9 mouse cellular contexts compared by ENCODE assay signal in genomic region chr9:31913739-31914591, GRCm38 (mm10). TPM values are rescaled to one million over a fixed set of nuclear protein-coding genes. Genes with fewer than 3 reads are reported as not detected.
DNase-seq lines count a peak whose midpoint lies in the region; ATAC-seq and TF ChIP-seq lines count a peak whose summit lies in the region.
"Had no signal": no experiment of that assay in that cellular context is flagged by ENCODE, and none has a peak within 500 bp of the region (broad histone marks: within the 10 kb centered on the region; RNA-seq: fewer than 3 reads in every experiment).

No protein-coding gene starts in this region.

- ATAC-seq in lung, embryonic 14.5 days (ENCODE audit: insufficient read depth): no peak
- 0 out of 2 replicates have a peak, but pooled peaks have one; percentile 26 for ATAC-seq in embryonic facial prominence, embryonic 12.5 days (ENCODE audit: insufficient number of reproducible peaks, insufficient read depth, low FRiP score, low TSS enrichment)
- peak; percentile 50; the same call in 1 of the 2 replicates for ATAC-seq in intestine, embryonic 14.5 days (replicated peaks; ENCODE audit: low FRiP score, low TSS enrichment, low read depth)
- ATAC-seq in megakaryocyte progenitor cell, adult 5-6 weeks (replicated peaks; ENCODE audit: poor library complexity): no peak

- H3K27me3 ChIP-seq in lung, embryonic 14.5 days (ENCODE audit: insufficient read depth, low read length): peaks cover 80% of the 10 kb centered on the region
- H3K27me3 ChIP-seq in embryonic facial prominence, embryonic 12.5 days: peaks cover 84% of the 10 kb centered on the region
- H3K27me3 ChIP-seq in intestine, embryonic 14.5 days (replicated peaks; ENCODE audit: control insufficient read depth, insufficient read depth, low read length): peaks cover 93% of the 10 kb centered on the region

- DNase-seq in lung, embryonic 14.5 days: peak; percentile 30
- DNase-seq in lung, postnatal 14 days: no peak
- peak; percentile 77 for DNase-seq in intestine, embryonic 14.5 days (ENCODE audit: low spot score)
- DNase-seq in neural tube, embryonic 10.5 days (ENCODE audit: extremely low spot score, low spot score): peak; percentile 68
- DNase-seq in layer of hippocampus, adult 9-10 months (ENCODE audit: low spot score): no peak
- no peak for DNase-seq in frontal cortex, postnatal 10 days (ENCODE audit: low spot score in 2 of 2)

- under 1% methylated on average over 54 of the region's 54 CpGs for WGBS in lung, embryonic 14.5 days
- WGBS in embryonic facial prominence, embryonic 12.5 days: under 1% methylated on average over 54 of the region's 54 CpGs
- under 1% methylated on average over 54 of the region's 54 CpGs for WGBS in intestine, embryonic 14.5 days

- 0 out of 2 replicates have a peak, but pooled peaks cover 7% of the 10 kb centered on the region for H3K4me1 ChIP-seq in lung, embryonic 14.5 days (ENCODE audit: insufficient read depth)
- peaks cover 19% of the 10 kb centered on the region for H3K4me1 ChIP-seq in embryonic facial prominence, embryonic 12.5 days
- H3K4me1 ChIP-seq in intestine, embryonic 14.5 days (replicated peaks; ENCODE audit: control insufficient read depth, insufficient read depth, low read length): 0 out of 2 replicates have a peak, but pooled peaks cover 4% of the 10 kb centered on the region

- peak overlapping the region; percentile 53 for H3K4me3 ChIP-seq in lung, embryonic 14.5 days (ENCODE audit: low read depth, low read length)
- H3K4me3 ChIP-seq in embryonic facial prominence, embryonic 12.5 days: peak overlapping the region; percentile 52
- H3K4me3 ChIP-seq in intestine, embryonic 14.5 days (ENCODE audit: low read depth, low read length): peak overlapping the region; percentile 45
- H3K4me3 ChIP-seq: megakaryocyte, embryonic 14.5 days had no signal

- H3K4me2 ChIP-seq in lung, embryonic 14.5 days: peak overlapping the region; percentile 96
- peak overlapping the region; percentile 99 for H3K4me2 ChIP-seq in embryonic facial prominence, embryonic 12.5 days (replicated peaks)
- peak overlapping the region; percentile 97 for H3K4me2 ChIP-seq in intestine, embryonic 14.5 days (ENCODE audit: low read length)

- H3K9ac ChIP-seq in lung, embryonic 14.5 days: no peak overlapping the region
- H3K9ac ChIP-seq in embryonic facial prominence, embryonic 12.5 days: peak overlapping the region; percentile 50
- no peak overlapping the region for H3K9ac ChIP-seq in intestine, embryonic 14.5 days (ENCODE audit: low read length)

- no peak for TF ChIP-seq CTCF in lung, embryonic 14.5 days (IDR thresholded peaks at IDR 0.05; ENCODE audit: low read depth)

- no peaks in the 10 kb centered on the region for H3K9me3 ChIP-seq in lung, embryonic 14.5 days (ENCODE audit: low read depth, low read length)
- no peaks in the 10 kb centered on the region for H3K9me3 ChIP-seq in embryonic facial prominence, embryonic 12.5 days
- no peaks in the 10 kb centered on the region for H3K9me3 ChIP-seq in intestine, embryonic 14.5 days (ENCODE audit: control insufficient read depth, low read length)
- H3K9me3 ChIP-seq: megakaryocyte, embryonic 14.5 days had no signal

- no peaks in the 10 kb centered on the region for H3K36me3 ChIP-seq in lung, embryonic 14.5 days (ENCODE audit: insufficient read depth)
- no peaks in the 10 kb centered on the region for H3K36me3 ChIP-seq in embryonic facial prominence, embryonic 12.5 days
- no peaks in the 10 kb centered on the region for H3K36me3 ChIP-seq in intestine, embryonic 14.5 days (ENCODE audit: control insufficient read depth, insufficient read depth, low read length)

- H3K27ac ChIP-seq in lung, embryonic 14.5 days (ENCODE audit: low read depth): no peak overlapping the region
- no peak overlapping the region for H3K27ac ChIP-seq in embryonic facial prominence, embryonic 12.5 days
- no peak overlapping the region for H3K27ac ChIP-seq in intestine, embryonic 14.5 days (ENCODE audit: low read depth)

RNA-seq across cellular contexts. Expression of gene Barx2, which starts 0.7 kb away (rescaled TPM):
- polyA plus RNA-seq in lung, embryonic 14.5 days (2014; fragmentation: Nextera tagmentation; extraction: Ambion mirVana): 0.22 and 0.36 TPM in 2 replicates
- polyA plus RNA-seq in embryonic facial prominence, embryonic 12.5 days (2016; fragmentation: Nextera tagmentation; extraction: Ambion mirVana): 1.1 and 1.8 TPM in 2 replicates
- polyA plus RNA-seq in intestine, embryonic 14.5 days (2014; fragmentation: Nextera tagmentation; extraction: Ambion mirVana): 0.12 TPM in 2 replicates
- not detected in 2 replicates for total RNA-seq in megakaryocyte progenitor cell, adult 5-6 weeks (2015)
- not detected in 2 replicates for total RNA-seq in megakaryocyte progenitor cell, adult 5-6 weeks (2017)

Comparison
In these comparisons a context has a peak if more than half of its experiments do, and no peak if none do; other contexts are left out.
1. DNase-seq: peak in lung, embryonic 14.5 days (single experiment), intestine, embryonic 14.5 days (single experiment) and neural tube, embryonic 10.5 days (single experiment); none in lung, postnatal 14 days (single experiment), layer of hippocampus, adult 9-10 months (single experiment) and frontal cortex, postnatal 10 days (0 of 2).
2. ATAC-seq: peak in embryonic facial prominence, embryonic 12.5 days (single experiment) and intestine, embryonic 14.5 days (single experiment); none in lung, embryonic 14.5 days (single experiment) and megakaryocyte progenitor cell, adult 5-6 weeks (single experiment).
3. Peak in every context shown above with its lines, with median percentiles within 50 percentile points of each other: H3K4me2 ChIP-seq and H3K4me3 ChIP-seq.